Mouse (Mus musculus) liver, embryonic 14.5 days (tissue): ENCODE data around the gene Mtmr12. TPM values are rescaled to one million over a fixed set of nuclear protein-coding genes. Genes with fewer than 3 reads are reported as not detected.

ENCODE experiments used
- ATAC-seq: fragments of 200-750 bp; cut with Nextera tagmentation; 2 replicates; pipeline ENCODE4 v1.8.0; 2017; ENCODE audit warnings: moderate number of reproducible peaks, mild to moderate bottlenecking, moderate library complexity; ENCODE audit not compliant: insufficient read depth
- DNase-seq, 3 experiments: peaks; one replicate each; pipeline ENCODE4 v3.0.0-alpha.2; 2012 to 2013; ENCODE audit warnings: low read depth in 3 of 3, low spot score in 3 of 3
- H3K27ac ChIP-seq: fragments of 300-500 bp; sonication (generic); 2 replicates; pipeline ENCODE4 v1.5.1; 2014; ENCODE audit warnings: moderate library complexity, mild to moderate bottlenecking, control low read depth, inconsistent platforms
- H3K27me3 ChIP-seq: fragments of 300-500 bp; sonication (generic); 2 replicates; pipeline ENCODE4 v1.6.1; 2014; ENCODE audit warnings: mild to moderate bottlenecking, low read length, moderate library complexity; ENCODE audit not compliant: control insufficient read depth, insufficient read depth
- H3K36me3 ChIP-seq: fragments of 300-500 bp; sonication (generic); replicated peaks from 2 replicates; pipeline ENCODE4 v1.6.1; 2014; ENCODE audit warnings: low read depth; ENCODE audit not compliant: control insufficient read depth, insufficient read depth
- H3K4me1 ChIP-seq, 2 experiments: fragments of 200-500 bp in 1 of 2; fragments of 300-500 bp in 1 of 2; sonication (generic) in 1 of 2; replicated peaks; 2 replicates each; pipeline ENCODE4 v1.6.1; 2012 to 2014; ENCODE audit warnings: antibody characterized with exemption in 1 of 2, inconsistent platforms in 1 of 2, low read length in 1 of 2; ENCODE audit not compliant: control insufficient read depth in 2 of 2, insufficient read depth in 2 of 2
- H3K4me2 ChIP-seq: fragments of 300-500 bp; sonication (generic); 2 replicates; pipeline ENCODE4 v1.6.1; 2014; ENCODE audit warnings: low read depth, mild to moderate bottlenecking, control low read depth, moderate library complexity
- H3K4me3 ChIP-seq, 2 experiments: fragments of 200-500 bp in 1 of 2; fragments of 300-500 bp in 1 of 2; sonication (generic) in 1 of 2; 2 replicates each; pipeline ENCODE4 v1.5.1; 2012 to 2014; ENCODE audit warnings: low read depth in 2 of 2, low read length in 2 of 2, mild to moderate bottlenecking in 2 of 2, control low read depth in 1 of 2, inconsistent platforms in 1 of 2, moderate library complexity in 1 of 2; ENCODE audit not compliant: insufficient read depth in 1 of 2
- H3K9ac ChIP-seq: fragments of 300-500 bp; sonication (generic); replicated peaks from 2 replicates; pipeline ENCODE4 v1.6.1; 2014; ENCODE audit warnings: mild to moderate bottlenecking, control low read depth, moderate library complexity
- H3K9me3 ChIP-seq: fragments of 300-500 bp; sonication (generic); 2 replicates; pipeline ENCODE4 v1.6.1; 2016; ENCODE audit warnings: low read length, mixed read lengths; ENCODE audit not compliant: control insufficient read depth
- CTCF ChIP-seq: IDR thresholded peaks from 2 replicates; pipeline ENCODE4 v1.5.1; 2016; ENCODE audit warnings: antibody characterized with exemption, low read depth, control low read depth
- EP300 ChIP-seq: IDR thresholded peaks from 2 replicates; pipeline ENCODE4 v1.6.1; 2016; ENCODE audit warnings: antibody characterized with exemption, low read depth
- WGBS: fragments of 180-500 bp; shearing (Covaris S2); extraction: QIAGEN DNeasy Blood & Tissue Kit; methylation state at CpG from one replicate; pipeline ENCODE4 v1.1.7; 2014; ENCODE audit not compliant: insufficient replicate concordance; 5-methylcytosine and 5-hydroxymethylcytosine counted together
- polyA plus RNA-seq, 2 experiments: library from polyadenylated mRNA; depleted of rRNA in 1 of 2; stranded (reverse) in 1 of 2; unstranded in 1 of 2; fragments of >200 nt; fragmentation: Nextera tagmentation in 1 of 2; extraction: Ambion mirVana in 1 of 2; gene quantifications; 2 replicates each; pipeline versions ENCODE4 v1.2.1 to v1.2.3; 2012 to 2014

The Mtmr12 gene
- polyA plus RNA-seq, 2 experiments: 6.4 to 7.2 TPM

DNA sequence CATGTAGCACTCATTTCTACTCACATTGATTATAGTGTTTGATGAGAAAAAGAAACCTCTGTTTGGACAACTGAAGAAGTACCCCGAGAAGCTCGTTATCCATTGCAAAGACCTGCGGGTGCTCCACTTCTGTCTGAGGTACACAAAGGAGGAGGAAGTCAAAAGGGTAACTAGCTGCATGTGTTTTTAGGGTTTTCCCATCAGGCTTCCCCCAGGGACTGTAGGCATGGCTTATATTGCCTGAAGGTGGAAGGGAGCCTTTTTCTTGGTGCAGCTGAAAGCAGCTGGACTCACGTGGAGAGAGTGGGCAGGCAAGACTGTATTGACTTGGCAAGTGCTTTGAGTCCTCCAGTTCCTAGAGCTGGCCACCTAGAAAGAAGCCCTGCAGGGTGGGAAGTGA, 31.2 kb downstream of the Mtmr12 start:
- Histone ChIP-seq H3K36me3 (peaks cover 6% of the 10 kb centered on the region), H3K27me3 (no peaks in the 10 kb centered on the region), H3K4me3 (no peak overlapping the region), H3K4me2 (no peak overlapping the region), H3K4me1 (peaks cover 2 to 13% of the 10 kb centered on the region in 2 experiments), H3K9ac (no peak overlapping the region), H3K9me3 (no peaks in the 10 kb centered on the region), H3K27ac (no peak overlapping the region)
- WGBS: 79% methylated on average over 4 of the region's 4 CpGs
- DNase-seq (no peak), ATAC-seq (no peak)
- TF ChIP-seq EP300: no peak
- TF ChIP-seq CTCF: no peak

- peaks cover 6% of the 10 kb centered on the region for H3K36me3 ChIP-seq
Measured at GRCm38 (mm10) chr15:12236961-12237360, 32.1 kb downstream of the Mtmr12 start.

DNA sequence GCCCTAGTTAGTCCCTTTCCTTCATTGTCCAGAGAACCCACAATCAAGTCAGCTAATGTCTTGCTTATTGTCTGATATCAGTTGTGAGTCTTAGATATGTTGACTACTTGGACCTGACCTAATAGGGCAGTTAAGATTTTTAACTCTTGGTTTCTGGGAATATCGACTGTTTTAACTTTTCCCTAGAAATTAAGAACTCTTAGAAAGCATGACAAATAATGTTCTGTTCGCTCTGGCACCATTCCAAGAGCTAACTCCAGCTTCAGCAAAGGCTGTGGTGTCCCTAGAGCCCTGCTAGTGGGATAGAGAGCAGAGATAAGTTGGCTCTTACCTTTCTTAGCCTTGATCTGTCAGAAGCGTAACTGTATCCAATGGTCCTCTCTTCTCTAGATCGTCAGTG, 32.7 kb downstream of the Mtmr12 start:
- no peak for ATAC-seq
- no peak for DNase-seq
- WGBS: 61% methylated on average over 4 of the region's 4 CpGs
- peaks cover 2 to 11% of the 10 kb centered on the region in 2 experiments for H3K4me1 ChIP-seq
- no peak overlapping the region for H3K4me3 ChIP-seq
- no peak overlapping the region for H3K4me2 ChIP-seq
- TF ChIP-seq EP300: no peak
- no peak for TF ChIP-seq CTCF
- no peak overlapping the region for H3K27ac ChIP-seq
- no peaks in the 10 kb centered on the region for H3K27me3 ChIP-seq
- H3K36me3 ChIP-seq: peaks cover 8% of the 10 kb centered on the region
- no peak overlapping the region for H3K9ac ChIP-seq
- no peaks in the 10 kb centered on the region for H3K9me3 ChIP-seq

More at GRCm38 (mm10) chr15:12236961-12237360, 32.1 kb downstream of the Mtmr12 start:
- peaks cover 2 to 11% of the 10 kb centered on the region in 2 experiments for H3K4me1 ChIP-seq
- ATAC-seq (peak; percentile 29; the same call in 1 of the 2 replicates), DNase-seq (no peak)
- H3K27ac ChIP-seq: no peak overlapping the region
- no peak overlapping the region for H3K4me2 ChIP-seq
- H3K9ac ChIP-seq: no peak overlapping the region
- H3K4me3 ChIP-seq: no peak overlapping the region
- H3K9me3 ChIP-seq: no peaks in the 10 kb centered on the region
- WGBS: 14% methylated on average over 2 of the region's 2 CpGs
- TF ChIP-seq CTCF (no peak), EP300 (peak; percentile 53; the same call in 1 of the 2 replicates)
- H3K27me3 ChIP-seq: no peaks in the 10 kb centered on the region

DNA sequence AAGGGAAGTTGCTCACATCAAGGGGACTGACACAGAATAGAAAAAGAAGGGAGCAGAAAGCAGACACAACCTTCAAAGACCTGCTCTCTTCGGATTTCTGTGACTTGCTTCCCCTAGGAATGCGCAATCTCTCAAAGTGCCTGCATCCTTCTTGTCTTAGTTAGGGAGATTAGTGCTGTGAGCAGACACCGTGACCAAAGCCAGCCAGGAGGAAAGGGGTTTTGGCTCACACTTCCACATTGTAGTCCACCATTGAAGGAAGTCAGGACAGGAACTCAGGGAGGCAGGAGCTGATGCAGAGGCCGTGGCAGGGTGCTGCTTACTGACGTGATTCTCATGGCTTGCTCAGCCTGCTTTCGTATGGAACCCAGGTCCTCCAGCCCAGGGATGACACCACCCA, 33.5 kb downstream of the Mtmr12 start:
- H3K9ac ChIP-seq: no peak overlapping the region
- DNase-seq: no peak
- peaks cover 8% of the 10 kb centered on the region for H3K36me3 ChIP-seq
- TF ChIP-seq CTCF (no peak), EP300 (no peak)
- H3K4me3 ChIP-seq: no peak overlapping the region
- WGBS: 79% methylated on average over 6 of the region's 6 CpGs
- H3K4me2 ChIP-seq: no peak overlapping the region
- no peak overlapping the region for H3K27ac ChIP-seq
- ATAC-seq: no peak
- H3K9me3 ChIP-seq: no peaks in the 10 kb centered on the region
- H3K4me1 ChIP-seq: peaks cover 2 to 11% of the 10 kb centered on the region in 2 experiments
- no peaks in the 10 kb centered on the region for H3K27me3 ChIP-seq

DNA sequence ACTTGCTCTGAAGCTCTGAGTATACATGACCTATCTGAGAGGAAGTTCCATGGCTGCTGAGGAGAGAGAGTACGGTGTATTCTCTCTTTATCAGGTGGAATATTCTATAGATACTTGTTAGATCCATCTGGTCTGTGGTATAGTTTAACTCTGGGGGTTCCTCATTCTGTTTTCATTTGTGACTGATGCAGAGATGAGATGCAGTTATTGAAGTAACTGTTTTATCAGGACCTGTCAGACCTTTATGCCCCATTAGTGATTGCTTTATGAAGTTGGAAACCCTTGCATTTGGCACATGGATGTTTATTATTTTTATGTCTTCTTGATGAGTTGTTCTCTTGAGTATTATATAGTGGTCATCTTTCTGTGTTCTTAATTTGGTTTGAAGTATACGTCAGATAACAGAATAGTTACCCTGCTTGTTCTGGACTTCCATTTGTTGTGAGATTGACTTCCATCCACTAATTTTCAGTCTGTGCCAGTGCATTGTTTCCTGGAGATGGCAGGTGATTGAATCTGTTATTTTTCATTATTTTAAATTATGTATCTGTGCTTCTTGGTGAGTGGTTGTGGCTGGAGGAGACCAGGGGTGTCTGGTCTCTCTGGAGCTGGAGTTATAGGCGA, 36.0 kb downstream of the Mtmr12 start:
- Histone ChIP-seq H3K4me2 (no peak overlapping the region), H3K9ac (no peak overlapping the region), H3K9me3 (no peaks in the 10 kb centered on the region), H3K4me3 (no peak overlapping the region), H3K27ac (no peak overlapping the region), H3K27me3 (no peaks in the 10 kb centered on the region), H3K4me1 (peaks cover 9 to 18% of the 10 kb centered on the region in 2 experiments), H3K36me3 (peaks cover 2% of the 10 kb centered on the region)
- TF ChIP-seq CTCF (no peak), EP300 (no peak)
- WGBS: 59% methylated on average over 3 of the region's 3 CpGs
- ATAC-seq (no peak), DNase-seq (no peak)
